In genomic region chr7:127470743-127471645, GRCm38 (mm10) we compare ENCODE assay signal across 8 mouse cellular contexts. TPM values are rescaled to one million over a fixed set of nuclear protein-coding genes. Genes with fewer than 3 reads are reported as not detected.
A peak's percentile ranks its signal among the peaks of the same experiment; 100 is the strongest.
DNase-seq lines count a peak whose midpoint lies in the region; ATAC-seq lines count a peak whose summit lies in the region.

No protein-coding gene starts in this region.

- ATAC-seq in hindbrain, embryonic 14.5 days (ENCODE audit: low FRiP score): peak; percentile 95

- WGBS in hindbrain, embryonic 14.5 days: under 1% methylated on average over 44 of the region's 46 CpGs

- peak overlapping the region; percentile 73 for H3K4me3 ChIP-seq in hindbrain, embryonic 14.5 days (replicated peaks; ENCODE audit: low read length)

- peak; percentile 99 for DNase-seq in R1 (ENCODE audit: low read depth, low spot score)
- DNase-seq in cerebellum, postnatal 25 days: peak; percentile 89 to 92
- DNase-seq in frontal cortex, postnatal 25 days (ENCODE audit: low spot score in 2 of 2): peak; percentile 79 to 84
- peak; percentile 93 for DNase-seq in hindbrain, embryonic 14.5 days (ENCODE audit: low spot score)
- DNase-seq in layer of hippocampus, postnatal 36 days: peak; percentile 90 to 92
- peak; percentile 97 for DNase-seq in lung, postnatal 36 days
- DNase-seq in retina, postnatal 1 day: peak; percentile 98
- peak; percentile 63 to 90 for DNase-seq in urinary bladder, adult 18-20 months (ENCODE audit: low spot score in 2 of 2)

- H3K27me3 ChIP-seq in hindbrain, embryonic 14.5 days (ENCODE audit: control insufficient read depth, insufficient read depth, low read length): no peaks in the 10 kb centered on the region

- H3K9me3 ChIP-seq in hindbrain, embryonic 14.5 days (ENCODE audit: control insufficient read depth, low read length): no peaks in the 10 kb centered on the region

- H3K36me3 ChIP-seq in hindbrain, embryonic 14.5 days (replicated peaks; ENCODE audit: control insufficient read depth, insufficient read depth): peaks cover 45% of the 10 kb centered on the region

- H3K9ac ChIP-seq in hindbrain, embryonic 14.5 days: peak overlapping the region; percentile 89

- peaks cover 13% of the 10 kb centered on the region for H3K4me1 ChIP-seq in hindbrain, embryonic 14.5 days (replicated peaks; ENCODE audit: control insufficient read depth, insufficient read depth, low read length)

- peak overlapping the region; percentile 95 for H3K27ac ChIP-seq in hindbrain, embryonic 14.5 days

- H3K4me2 ChIP-seq in hindbrain, embryonic 14.5 days (replicated peaks): peak overlapping the region; percentile 91

RNA-seq across cellular contexts. Expression of gene Fbrs, which starts 8.0 kb away (rescaled TPM):
- 13.6 and 15.3 TPM in 2 replicates for polyA plus RNA-seq in hindbrain, embryonic 14.5 days (2014; fragmentation: Nextera tagmentation; extraction: Ambion mirVana)
- total RNA-seq in layer of hippocampus, postnatal 36 days (2021): 10 to 100 TPM; 61.5 to 65.4 TPM

RNA-seq across cellular contexts. Expression of gene Prr14, which starts 11.6 kb away (rescaled TPM):
- 36.1 and 37.5 TPM in 2 replicates for polyA plus RNA-seq in hindbrain, embryonic 14.5 days (2014; fragmentation: Nextera tagmentation; extraction: Ambion mirVana)
- 10 to 100 TPM; 27.6 to 30.5 TPM for total RNA-seq in layer of hippocampus, postnatal 36 days (2021)

RNA-seq across cellular contexts. Expression of gene Zfp689, which starts 22.0 kb away (rescaled TPM):
- 12.9 and 14.0 TPM in 2 replicates for polyA plus RNA-seq in hindbrain, embryonic 14.5 days (2014; fragmentation: Nextera tagmentation; extraction: Ambion mirVana)
- 1 to 10 TPM; 6.9 to 7.1 TPM for total RNA-seq in layer of hippocampus, postnatal 36 days (2021)

RNA-seq across cellular contexts. Expression of gene Srcap, which starts 40.8 kb away (rescaled TPM):
- polyA plus RNA-seq in hindbrain, embryonic 14.5 days (2014; fragmentation: Nextera tagmentation; extraction: Ambion mirVana): 62.1 and 67.3 TPM in 2 replicates
- 100 to 1,000 TPM; 102 to 114 TPM for total RNA-seq in layer of hippocampus, postnatal 36 days (2021)

RNA-seq across cellular contexts. Expression of gene Gm42715, which starts 48.4 kb away (rescaled TPM):
- polyA plus RNA-seq in hindbrain, embryonic 14.5 days (2014; fragmentation: Nextera tagmentation; extraction: Ambion mirVana): 15.6 TPM in 2 replicates
- 10 to 100 TPM in 1 of 2 experiments, 1 to 10 TPM in 1; 9.8 to 12.2 TPM for total RNA-seq in layer of hippocampus, postnatal 36 days (2021)

Comparison
In these comparisons a context has a peak if more than half of its experiments do, and no peak if none do; other contexts are left out.
1. Peak in every context shown above with its lines: DNase-seq, ATAC-seq, H3K4me3 ChIP-seq and H3K27ac ChIP-seq.